Mouse (Mus musculus): Measurements from ENCODE around the gene Mbd4. TPM values are rescaled to one million over a fixed set of nuclear protein-coding genes. Genes with fewer than 3 reads are reported as not detected.

The Mbd4 gene
- polyA plus RNA-seq, 1 experiment from 2014 or later: 22.4 TPM

GRCm38 (mm10) chr6:115855733-115856360, 2.7 kb upstream of the Mbd4 start:
- WGBS: 87% methylated on average over 3 of the region's 3 CpGs
- no peak overlapping the region for H3K4me2 ChIP-seq (replicated peaks)
- peaks cover 16% of the 10 kb centered on the region for H3K4me1 ChIP-seq
- no peak overlapping the region for H3K27ac ChIP-seq
- no peaks in the 10 kb centered on the region for H3K36me3 ChIP-seq
- no peak overlapping the region for H3K4me3 ChIP-seq
- H3K27me3 ChIP-seq: no peaks in the 10 kb centered on the region
- ATAC-seq (ENCODE audit: low FRiP score): no peak
- no peak overlapping the region for H3K9ac ChIP-seq
- no peaks in the 10 kb centered on the region for H3K9me3 ChIP-seq (replicated peaks)

- no peaks in the 10 kb centered on the region for H3K36me3 ChIP-seq
- no peaks in the 10 kb centered on the region for H3K9me3 ChIP-seq (replicated peaks)
- no peak overlapping the region for H3K27ac ChIP-seq
- no peak overlapping the region for H3K4me3 ChIP-seq
- H3K9ac ChIP-seq: no peak overlapping the region
- H3K4me2 ChIP-seq (replicated peaks): no peak overlapping the region
- H3K27me3 ChIP-seq: no peaks in the 10 kb centered on the region
- H3K4me1 ChIP-seq: peaks cover 16% of the 10 kb centered on the region
- 70% methylated on average over 2 of the region's 2 CpGs for WGBS
- no peak for ATAC-seq (ENCODE audit: low FRiP score)
These were observed 1.3 kb upstream of the Mbd4 start for GRCm38 (mm10) chr6:115854432-115854831.

- H3K9me3 ChIP-seq (replicated peaks): no peaks in the 10 kb centered on the region
- H3K4me3 ChIP-seq: peak overlapping the region; percentile 52
- H3K9ac ChIP-seq: peak overlapping the region; percentile 61
- no peak for ATAC-seq (ENCODE audit: low FRiP score)
- H3K27ac ChIP-seq: peak overlapping the region; percentile 83
- WGBS: 47% methylated on average over 7 of the region's 7 CpGs
- H3K4me2 ChIP-seq (replicated peaks): peak overlapping the region; percentile 78
- H3K27me3 ChIP-seq: no peaks in the 10 kb centered on the region
- peaks cover 16% of the 10 kb centered on the region for H3K4me1 ChIP-seq
- peaks cover 1% of the 10 kb centered on the region; the same call in 1 of the 2 replicates for H3K36me3 ChIP-seq
These were observed 814 bp upstream of the Mbd4 start for GRCm38 (mm10) chr6:115853985-115854384.

- H3K36me3 ChIP-seq: peaks cover 8% of the 10 kb centered on the region; the same call in 1 of the 2 replicates
- peaks cover 16% of the 10 kb centered on the region for H3K4me1 ChIP-seq
- 7% methylated on average over 20 of the region's 20 CpGs for WGBS
- peak overlapping the region; percentile 52 for H3K4me3 ChIP-seq
- H3K9me3 ChIP-seq (replicated peaks): no peaks in the 10 kb centered on the region
- peak overlapping the region; percentile 78 for H3K4me2 ChIP-seq (replicated peaks)
- H3K9ac ChIP-seq: peak overlapping the region; percentile 63
- no peak; the same call in 1 of the 2 replicates for ATAC-seq (ENCODE audit: low FRiP score)
- no peaks in the 10 kb centered on the region for H3K27me3 ChIP-seq
- H3K27ac ChIP-seq: peak overlapping the region; percentile 82
These were observed 603 bp downstream of the Mbd4 start for GRCm38 (mm10) chr6:115852446-115853090.

GRCm38 (mm10) chr6:115848598-115849304, 4.4 kb downstream of the Mbd4 start:
- no peak overlapping the region for H3K9ac ChIP-seq
- H3K36me3 ChIP-seq: peaks cover 18% of the 10 kb centered on the region
- no peak overlapping the region for H3K27ac ChIP-seq
- 97% methylated on average over 10 of the region's 10 CpGs for WGBS
- H3K4me1 ChIP-seq: peaks cover 10% of the 10 kb centered on the region
- no peak for ATAC-seq (ENCODE audit: low FRiP score)
- H3K9me3 ChIP-seq (replicated peaks): no peaks in the 10 kb centered on the region
- H3K27me3 ChIP-seq: no peaks in the 10 kb centered on the region
- no peak overlapping the region for H3K4me2 ChIP-seq (replicated peaks)
- no peak overlapping the region for H3K4me3 ChIP-seq

GRCm38 (mm10) chr6:115846640-115847411, 6.3 kb downstream of the Mbd4 start:
- WGBS: 43% methylated on average over 8 of the region's 8 CpGs
- H3K4me3 ChIP-seq: no peak overlapping the region
- peaks cover 30% of the 10 kb centered on the region for H3K36me3 ChIP-seq
- H3K9ac ChIP-seq: no peak overlapping the region
- no peak overlapping the region for H3K4me2 ChIP-seq (replicated peaks)
- H3K9me3 ChIP-seq (replicated peaks): no peaks in the 10 kb centered on the region
- ATAC-seq (ENCODE audit: low FRiP score): no peak
- H3K4me1 ChIP-seq: no peaks in the 10 kb centered on the region
- H3K27me3 ChIP-seq: no peaks in the 10 kb centered on the region
- H3K27ac ChIP-seq: no peak overlapping the region

GRCm38 (mm10) chr6:115845006-115845405, 8.2 kb downstream of the Mbd4 start:
- Histone ChIP-seq H3K9ac (no peak overlapping the region), H3K4me1 (no peaks in the 10 kb centered on the region), H3K4me2 (replicated peaks) (no peak overlapping the region), H3K27me3 (no peaks in the 10 kb centered on the region), H3K27ac (no peak overlapping the region), H3K4me3 (no peak overlapping the region), H3K36me3 (peaks cover 30% of the 10 kb centered on the region), H3K9me3 (replicated peaks) (no peaks in the 10 kb centered on the region)
- ATAC-seq (ENCODE audit: low FRiP score): no peak
- 93% methylated on average over 4 of the region's 4 CpGs for WGBS

- Histone ChIP-seq H3K4me2 (replicated peaks) (peak overlapping the region; percentile 66), H3K27ac (no peak overlapping the region), H3K36me3 (peaks cover 12% of the 10 kb centered on the region), H3K27me3 (no peaks in the 10 kb centered on the region), H3K4me1 (peaks cover 14% of the 10 kb centered on the region), H3K4me3 (peak overlapping the region; percentile 36; the same call in 1 of the 2 replicates), H3K9ac (no peak overlapping the region), H3K9me3 (replicated peaks) (no peaks in the 10 kb centered on the region)
- 0 out of 2 replicates have a peak, but pooled peaks have one; percentile 28 for ATAC-seq (ENCODE audit: low FRiP score)
- 66% methylated on average over 5 of the region's 5 CpGs for WGBS
These were observed 14.4 kb downstream of the Mbd4 start for GRCm38 (mm10) chr6:115838745-115839144.

- H3K9ac ChIP-seq: 0 out of 2 replicates have a peak within 1 kb of the TSS, but pooled peaks have one; percentile 54
- WGBS: 2% methylated on average over 19 of the region's 19 CpGs
- peaks cover 14% of the 10 kb centered on the region for H3K4me1 ChIP-seq
- peak; percentile 95 for ATAC-seq (ENCODE audit: low FRiP score)
- peaks cover 7% of the 10 kb centered on the region for H3K36me3 ChIP-seq
- peak within 1 kb of the TSS; percentile 66 for H3K4me2 ChIP-seq (replicated peaks)
- peak within 1 kb of the TSS; percentile 36 for H3K4me3 ChIP-seq
- no peaks in the 10 kb centered on the region for H3K9me3 ChIP-seq (replicated peaks)
- H3K27ac ChIP-seq: peak within 1 kb of the TSS; percentile 55; the same call in 1 of the 2 replicates
- no peaks in the 10 kb centered on the region for H3K27me3 ChIP-seq
These were observed 15.0 kb downstream of the Mbd4 start, which contains the start of gene Efcab12 for GRCm38 (mm10) chr6:115838161-115838597. Efcab12 (minus strand) TSS chr6:115838412.

- no peak for ATAC-seq (ENCODE audit: low FRiP score)
- Histone ChIP-seq H3K27me3 (no peaks in the 10 kb centered on the region), H3K36me3 (no peaks in the 10 kb centered on the region)
These were observed 19.3 kb downstream of the Mbd4 start for GRCm38 (mm10) chr6:115833861-115834260.

GRCm38 (mm10) chr6:115832152-115832850, 20.9 kb downstream of the Mbd4 start:
- Histone ChIP-seq H3K27me3 (no peaks in the 10 kb centered on the region), H3K36me3 (no peaks in the 10 kb centered on the region)

More at GRCm38 (mm10) chr6:115833861-115834260, 19.3 kb downstream of the Mbd4 start:
- Histone ChIP-seq H3K4me1 (peaks cover 14% of the 10 kb centered on the region), H3K9ac (no peak overlapping the region), H3K27ac (no peak overlapping the region), H3K4me3 (no peak overlapping the region), H3K9me3 (replicated peaks) (no peaks in the 10 kb centered on the region), H3K4me2 (replicated peaks) (no peak overlapping the region)

More at GRCm38 (mm10) chr6:115832152-115832850, 20.9 kb downstream of the Mbd4 start:
- Histone ChIP-seq H3K4me1 (0 out of 2 replicates have a peak, but pooled peaks cover under 1% of the 10 kb centered on the region), H3K4me3 (no peak overlapping the region), H3K27ac (no peak overlapping the region), H3K9ac (no peak overlapping the region), H3K9me3 (replicated peaks) (no peaks in the 10 kb centered on the region), H3K4me2 (replicated peaks) (no peak overlapping the region)
- WGBS: 87% methylated on average over 2 of the region's 2 CpGs
- no peak for ATAC-seq (ENCODE audit: low FRiP score)

Measured in hindbrain, embryonic 12.5 days (tissue).